Mouse (Mus musculus) heart, adult 9 months (tissue): ENCODE results near the gene Trim37.
A peak's percentile ranks its signal among the peaks of the same experiment; 100 is the strongest.

Source experiments
- DNase-seq, 2 experiments: peaks; one replicate each; pipeline ENCODE4 v3.0.0; 2022; ENCODE audit warnings: low spot score in 2 of 2

The Trim37 gene

GRCm38 (mm10) chr11:87126824-87127816, at the start of gene Trim37:
Gene Trim37, plus strand, starts transcription at chr11:87127077.
- DNase-seq: peak; percentile 89 to 91

- no peak for DNase-seq
Observed at GRCm38 (mm10) chr11:87083712-87084111, 43.2 kb upstream of the Trim37 start.

GRCm38 (mm10) chr11:87085461-87085860, 41.4 kb upstream of the Trim37 start:
- no peak for DNase-seq

- peak; percentile 84 to 85 for DNase-seq
Observed at GRCm38 (mm10) chr11:87086290-87086984, 40.4 kb upstream of the Trim37 start, which contains the start of gene Smg8. Gene Smg8, minus strand, starts transcription at chr11:87086774.

- DNase-seq: no peak
Observed at GRCm38 (mm10) chr11:87087142-87087541, 39.7 kb upstream of the Trim37 start.

DNA sequence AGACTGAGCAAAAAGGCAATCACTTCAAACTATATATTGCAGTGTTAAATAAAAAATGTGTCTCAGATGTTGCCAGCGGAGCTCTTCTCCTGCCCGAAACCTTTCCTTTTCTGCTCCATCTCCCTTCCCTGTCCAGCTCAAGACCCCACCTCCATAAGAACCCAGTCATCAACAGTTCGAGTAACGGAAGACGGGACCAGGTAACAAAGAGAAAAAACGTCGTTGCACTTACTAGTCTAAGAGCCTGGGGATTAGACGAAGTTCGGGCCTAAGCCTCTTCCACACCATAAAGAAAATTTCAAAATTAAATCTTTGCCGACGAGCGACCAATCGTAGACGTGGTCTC, 18.5 kb upstream of the Trim37 start, which contains the start of gene Prr11:
TSS of gene Prr11 (minus strand) at position 300 of the 346 bp plus-strand sequence.
- no peak for DNase-seq

DNA sequence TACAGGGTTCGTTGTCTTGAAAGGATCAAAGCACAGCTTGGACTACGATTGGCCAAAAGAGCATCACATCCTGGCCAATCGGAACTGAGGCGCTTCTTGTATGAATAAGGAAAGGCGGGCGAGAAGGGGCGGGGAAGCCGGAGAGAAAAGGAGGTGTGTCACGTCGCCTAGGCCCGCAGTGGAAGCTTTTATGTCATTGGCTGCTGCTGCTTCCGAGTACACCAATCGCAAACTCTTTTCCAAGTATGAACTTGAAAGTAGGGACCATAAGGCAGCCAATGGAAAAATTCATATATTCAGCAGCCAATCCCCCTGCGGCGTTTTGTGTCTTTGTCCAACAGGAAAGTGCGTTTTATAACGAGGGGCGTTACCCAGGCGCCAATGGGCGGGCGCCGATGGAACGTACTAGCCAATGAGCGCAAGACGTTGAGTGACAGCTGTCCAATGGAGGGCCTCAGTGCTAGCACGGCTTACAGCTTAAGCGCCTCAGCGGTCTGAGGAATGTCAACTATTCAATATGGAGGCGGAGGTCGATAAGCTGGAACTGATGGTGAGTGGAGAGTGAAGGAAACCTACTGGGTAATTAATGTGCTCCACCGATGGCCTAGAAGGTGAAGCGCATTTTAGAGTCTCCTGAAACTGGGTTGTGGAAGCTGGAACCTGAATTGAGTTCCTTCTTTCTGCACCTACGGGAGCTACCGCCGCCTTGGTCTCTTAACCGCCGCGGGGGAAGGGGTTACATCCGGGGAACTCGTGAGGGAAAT, 17.9 kb upstream of the Trim37 start, which contains the start of gene Ska2:
TSS of gene Ska2 (plus strand) at position 480 of the 764 bp plus-strand sequence.
- DNase-seq: peak; percentile 99 to 100

GRCm38 (mm10) chr11:87109519-87110171, 17.2 kb upstream of the Trim37 start:
- no peak for DNase-seq

DNA sequence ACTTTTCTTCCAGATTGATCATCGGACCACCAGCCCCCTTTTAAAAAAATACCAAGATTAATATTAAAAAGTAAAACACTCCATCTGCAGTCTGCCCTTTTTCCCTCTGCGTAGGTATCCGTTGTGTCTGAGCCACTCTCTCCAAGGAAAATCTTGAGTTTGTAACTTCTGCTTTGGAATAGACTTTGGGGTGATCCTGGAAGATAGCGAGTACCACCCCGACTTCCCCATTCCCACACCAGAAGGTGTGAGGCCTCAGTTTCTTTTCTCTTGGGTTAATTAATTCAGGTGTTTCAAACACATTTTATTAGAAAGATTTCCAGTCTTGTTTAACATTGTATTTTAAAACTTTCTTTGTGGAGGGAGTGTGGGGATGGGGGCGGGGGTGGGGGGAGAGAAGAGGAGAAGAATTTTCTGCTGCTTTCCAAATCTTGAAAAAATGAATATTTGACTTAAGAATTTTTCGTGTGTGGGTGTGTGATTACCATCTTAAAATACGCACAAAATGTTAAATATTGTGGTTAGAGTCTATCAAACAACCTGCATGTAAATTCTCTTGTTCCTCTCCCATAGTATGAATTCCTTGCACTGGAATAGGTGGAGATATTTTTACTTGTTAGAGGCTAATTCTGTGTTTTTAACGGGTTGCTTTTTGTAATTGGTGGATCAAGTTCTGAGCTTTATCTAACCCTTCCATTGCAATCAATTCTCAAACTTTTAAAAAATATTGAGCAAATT, 16.5 kb upstream of the Trim37 start:
- DNase-seq: no peak

- DNase-seq: no peak
Observed at GRCm38 (mm10) chr11:87121864-87122263, 5.0 kb upstream of the Trim37 start.

GRCm38 (mm10) chr11:87125562-87125961, 1.3 kb upstream of the Trim37 start:
- no peak for DNase-seq

- DNase-seq: peak in 1 of 2 experiments; percentile 10
Observed at GRCm38 (mm10) chr11:87126281-87126823, 525 bp upstream of the Trim37 start.

DNA sequence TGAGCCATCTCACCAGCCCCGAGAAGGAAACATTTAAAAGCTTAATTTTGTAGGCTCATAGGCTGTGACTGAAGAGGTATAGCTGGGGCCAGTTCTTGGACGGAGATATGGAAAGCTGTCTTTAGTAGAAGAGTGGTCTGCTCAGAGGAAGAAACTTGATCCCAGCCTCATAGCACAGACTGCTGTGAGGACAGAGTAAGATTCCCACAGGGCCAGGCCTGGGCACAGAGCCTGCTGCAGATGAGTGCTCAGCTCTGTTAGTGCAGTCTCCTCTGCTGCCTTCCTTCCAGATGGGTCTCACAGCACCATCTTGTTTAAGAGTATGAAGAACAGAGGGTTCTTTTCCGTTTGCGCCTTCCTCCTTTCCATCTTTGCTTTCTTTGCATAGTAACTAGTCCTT, 9.4 kb downstream of the Trim37 start:
- no peak for DNase-seq

DNA sequence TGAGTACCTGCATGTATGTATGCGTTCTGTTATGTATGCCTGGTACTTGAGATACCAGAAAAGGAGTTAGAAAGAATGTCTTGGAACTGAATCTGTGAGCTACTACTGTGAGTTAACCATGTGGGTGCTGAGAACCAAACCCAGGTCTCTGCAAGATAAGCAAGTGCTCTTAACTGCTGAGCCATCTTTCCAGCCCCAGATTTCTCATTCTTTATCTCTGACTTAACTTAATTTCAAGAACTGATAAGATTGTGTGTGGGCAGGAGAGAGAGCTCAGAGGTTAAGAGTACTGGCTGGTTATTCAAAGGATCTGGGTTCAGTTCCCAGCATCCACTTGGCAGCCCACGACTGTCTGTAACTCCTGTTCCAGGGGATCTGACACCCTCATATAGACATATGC, 31.1 kb downstream of the Trim37 start:
- no peak for DNase-seq

DNA sequence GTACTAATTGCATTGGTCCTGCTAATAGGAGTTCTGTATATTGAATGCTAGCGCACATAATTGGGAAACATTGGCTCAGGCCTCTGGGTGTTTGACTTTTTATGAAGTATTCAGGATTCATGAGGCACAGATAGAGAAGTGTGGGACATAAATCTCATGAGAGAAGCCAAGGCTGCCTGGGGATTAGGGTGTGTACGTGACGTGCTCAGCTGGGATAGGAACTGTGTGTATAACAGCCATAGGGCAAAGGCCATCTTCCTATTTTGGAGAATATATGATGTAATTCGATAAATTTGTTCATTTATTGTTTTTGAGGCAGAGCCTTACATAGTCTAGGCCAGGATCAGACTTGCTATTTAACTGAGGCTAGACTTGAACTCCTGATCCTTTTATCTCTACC, 35.8 kb downstream of the Trim37 start:
- no peak for DNase-seq

DNA sequence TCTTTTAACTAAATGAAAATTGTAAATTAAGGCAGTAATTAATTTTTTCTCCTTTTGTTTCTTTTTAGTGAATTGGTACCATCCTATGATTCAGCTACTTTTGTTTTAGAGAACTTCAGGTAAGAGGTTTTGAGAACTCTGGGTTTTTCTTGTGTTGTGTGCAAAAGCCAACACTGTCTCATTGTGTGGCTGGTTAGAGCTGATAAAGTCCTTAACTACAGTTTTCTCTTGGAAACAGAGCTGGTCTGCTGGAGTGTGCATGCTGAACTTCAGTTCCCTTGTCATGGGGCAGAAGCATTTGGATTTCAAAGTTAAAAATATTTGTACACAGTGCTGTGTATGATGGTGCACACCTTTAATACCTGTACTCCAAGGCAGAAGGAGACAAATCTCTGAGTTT, 36.9 kb downstream of the Trim37 start:
- DNase-seq: no peak

- no peak for DNase-seq
Observed at GRCm38 (mm10) chr11:87173625-87174024, 46.7 kb downstream of the Trim37 start.

GRCm38 (mm10) chr11:87175031-87175430, 48.2 kb downstream of the Trim37 start:
- no peak for DNase-seq

DNA sequence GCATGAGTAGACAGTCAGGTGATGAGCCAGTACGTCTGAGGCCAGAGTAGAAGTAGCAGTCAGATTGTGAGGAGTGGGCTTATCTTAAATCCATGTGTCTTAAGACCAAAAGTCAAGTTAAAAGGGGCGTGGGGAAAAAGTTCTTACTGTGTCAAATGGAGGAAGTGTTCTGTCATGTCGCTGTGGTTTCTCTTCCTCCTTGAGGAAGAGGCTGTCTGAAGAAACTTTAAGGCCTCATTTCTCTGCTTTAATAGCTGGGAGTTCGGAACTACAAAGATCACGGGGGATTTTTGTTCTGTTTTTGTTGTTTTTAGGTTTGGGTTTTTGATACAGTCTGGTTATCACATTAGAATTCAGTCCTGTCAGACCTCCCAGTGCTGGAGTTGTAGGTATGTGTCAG, 85.4 kb downstream of the Trim37 start:
- DNase-seq: no peak

- DNase-seq: no peak
Observed at GRCm38 (mm10) chr11:87222686-87223085, 95.8 kb downstream of the Trim37 start.
